Mouse (Mus musculus): ENCODE measurements around the gene Tecr.

- TF ChIP-seq POLR2A (IDR thresholded peaks at IDR 0.05; ENCODE audit: insufficient read depth, low read depth, low read length) (no peak), CTCF (IDR thresholded peaks at IDR 0.05; ENCODE audit: insufficient read depth, low read depth, low read length) (no peak)
Measured at GRCm38 (mm10) chr8:83639649-83640048, 31.9 kb upstream of the Tecr start.

Measured in olfactory bulb, adult 2 months (tissue).